Mouse (Mus musculus): ENCODE measurements around the gene Mpp3.

- TF ChIP-seq CTCF (conservative IDR thresholded peaks at IDR 0.05 in 1 of 2, IDR thresholded peaks at IDR 0.05 in 1 of 2; ENCODE audit: low read depth in 2 of 2, low read length in 2 of 2): no peak
- TF ChIP-seq SMC3 (IDR thresholded peaks at IDR 0.05; ENCODE audit: low read depth, low read length): no peak
- TF ChIP-seq E2F4 (IDR thresholded peaks at IDR 0.05; ENCODE audit: insufficient replicate concordance, low read depth, low read length): no peak
- no peak for TF ChIP-seq IRF4 (IDR thresholded peaks at IDR 0.05; ENCODE audit: low read depth, low read length)
These were observed 34.8 kb upstream of the Mpp3 start for GRCm38 (mm10) chr11:102063076-102063475.

All from CH12.LX (cell line).